In the genomic region with DNA sequence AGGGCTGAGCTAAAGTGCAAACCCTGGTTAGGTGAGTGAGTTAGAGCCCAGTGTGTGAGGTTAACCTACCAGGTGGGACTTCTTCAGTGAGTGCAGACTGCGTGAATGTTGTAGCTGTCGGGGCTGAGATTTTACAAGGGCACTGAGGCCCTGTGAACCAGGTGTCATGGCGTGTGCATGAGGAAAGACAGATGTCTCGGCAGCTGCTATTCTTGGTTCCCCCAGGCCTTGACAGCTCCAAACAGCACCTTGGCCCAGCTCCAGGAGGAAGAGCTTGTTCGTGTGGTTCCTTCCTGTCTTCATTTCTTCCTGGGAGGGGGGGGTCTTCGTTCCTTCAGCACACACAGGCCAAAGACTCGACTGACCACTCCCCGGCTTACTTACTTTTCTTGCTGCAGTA, we compare ENCODE assay signal across 9 mouse cellular contexts.
DNase-seq lines count a peak whose midpoint lies in the region; ATAC-seq and TF ChIP-seq lines count a peak whose summit lies in the region.
"Had no signal": no experiment of that assay in that cellular context is flagged by ENCODE, and none has a peak within 500 bp of the region (broad histone marks: within the 10 kb centered on the region; RNA-seq: fewer than 3 reads in every experiment).

No protein-coding gene starts in this region.

- H3K27me3 ChIP-seq in heart, adult 2 months (ENCODE audit: control insufficient read depth, insufficient read depth, low read length) = no peaks in the 10 kb centered on the region
- H3K27me3 ChIP-seq in midbrain, postnatal 0 days (ENCODE audit: insufficient read depth, low read length) = no peaks in the 10 kb centered on the region
- no peaks in the 10 kb centered on the region for H3K27me3 ChIP-seq in midbrain, embryonic 15.5 days (replicated peaks)

- ATAC-seq in midbrain, postnatal 0 days (ENCODE audit: low FRiP score) = no peak
- no peak for ATAC-seq in midbrain, embryonic 15.5 days (replicated peaks)
- ATAC-seq: inflammation-experienced regulatory T-cells, adult 6 months had no signal

- no peak overlapping the region for H3K4me2 ChIP-seq in midbrain, postnatal 0 days (ENCODE audit: low read depth, low read length, poor library complexity, severe bottlenecking)
- no peak overlapping the region for H3K4me2 ChIP-seq in midbrain, embryonic 15.5 days

- no peak overlapping the region for H3K27ac ChIP-seq in heart, adult 2 months
- no peak overlapping the region for H3K27ac ChIP-seq in midbrain, postnatal 0 days (ENCODE audit: low read depth, low read length)
- H3K27ac ChIP-seq in midbrain, embryonic 15.5 days = no peak overlapping the region

- no peak overlapping the region for H3K9ac ChIP-seq in heart, adult 2 months (ENCODE audit: low read depth, low read length)
- H3K9ac ChIP-seq in midbrain, postnatal 0 days (replicated peaks; ENCODE audit: low read length, poor library complexity, severe bottlenecking) = no peak overlapping the region
- no peak overlapping the region for H3K9ac ChIP-seq in midbrain, embryonic 15.5 days

- intact Hi-C loops in heart, adult 2 months (cut with DNase I) = no loop called here
- intact Hi-C loops in heart, postnatal 25 days (cut with DNase I) = no loop called here

- TF ChIP-seq POLR2A in heart, adult 2 months (IDR thresholded peaks at IDR 0.05; ENCODE audit: insufficient read depth, low read depth, low read length) = no peak

- peaks cover 2% of the 10 kb centered on the region; the same call in 1 of the 2 replicates for H3K4me1 ChIP-seq in heart, adult 2 months (ENCODE audit: control insufficient read depth, insufficient read depth, low read length)
- 0 out of 2 replicates have a peak, but pooled peaks cover 4% of the 10 kb centered on the region for H3K4me1 ChIP-seq in midbrain, postnatal 0 days (ENCODE audit: insufficient read depth, low read length)
- H3K4me1 ChIP-seq in midbrain, embryonic 15.5 days = peaks cover 13% of the 10 kb centered on the region

- peak; percentile 15 to 25 for DNase-seq in heart, adult 2 months
- no peak for DNase-seq in heart, postnatal 25 days (ENCODE audit: low spot score)
- DNase-seq in midbrain, postnatal 0 days (ENCODE audit: low spot score) = peak; percentile 26
- DNase-seq in heart, postnatal 4 days = peak; percentile 59
- DNase-seq in telencephalon, adult 2 months (ENCODE audit: low read depth, low spot score) = peak; percentile 40
- no peak for DNase-seq in natural killer cell, adult 2 months (ENCODE audit: low spot score in 2 of 2)
- DNase-seq in ovary, postnatal 14 days (ENCODE audit: low spot score) = no peak

- H3K36me3 ChIP-seq in heart, adult 2 months (ENCODE audit: control insufficient read depth, insufficient read depth, low read length) = no peaks in the 10 kb centered on the region
- no peaks in the 10 kb centered on the region for H3K36me3 ChIP-seq in midbrain, postnatal 0 days (ENCODE audit: insufficient read depth, low read length)
- no peaks in the 10 kb centered on the region for H3K36me3 ChIP-seq in midbrain, embryonic 15.5 days (replicated peaks)

- TF ChIP-seq EP300 in heart, adult 2 months (IDR thresholded peaks at IDR 0.05; ENCODE audit: insufficient read depth, low read depth, low read length) = no peak

- no peak overlapping the region for H3K4me3 ChIP-seq in heart, adult 2 months
- no peak overlapping the region for H3K4me3 ChIP-seq in midbrain, postnatal 0 days (ENCODE audit: low read depth, low read length)
- H3K4me3 ChIP-seq in midbrain, embryonic 15.5 days = no peak overlapping the region

- no peaks in the 10 kb centered on the region for H3K9me3 ChIP-seq in midbrain, postnatal 0 days (ENCODE audit: low read length)
- H3K9me3 ChIP-seq in midbrain, embryonic 15.5 days = no peaks in the 10 kb centered on the region

- H3K79me2 ChIP-seq in heart, adult 2 months (replicated peaks; ENCODE audit: control insufficient read depth, insufficient read depth, low read length) = no peaks in the 10 kb centered on the region

- 13% methylated on average over 8 of the region's 8 CpGs for WGBS in heart, adult 2 months
- 80% methylated on average over 8 of the region's 8 CpGs for WGBS in midbrain, postnatal 0 days
- 77% methylated on average over 8 of the region's 8 CpGs for WGBS in midbrain, embryonic 15.5 days

- TF ChIP-seq CTCF in heart, adult 2 months (IDR thresholded peaks at IDR 0.05) = no peak
- no peak for TF ChIP-seq CTCF in midbrain, postnatal 0 days (IDR thresholded peaks at IDR 0.05)

Comparison
In these comparisons a context has a peak if more than half of its experiments do, and no peak if none do; other contexts are left out.
1. DNase-seq: peak in heart, adult 2 months (2 of 2), midbrain, postnatal 0 days (single experiment), heart, postnatal 4 days (single experiment) and telencephalon, adult 2 months (single experiment); none in heart, postnatal 25 days (single experiment), natural killer cell, adult 2 months (0 of 2) and ovary, postnatal 14 days (single experiment).